Mouse (Mus musculus) cerebellum, adult 9-11 months (tissue): ENCODE measurements around the gene Tpk1.

Experiments used
- DNase-seq: peaks from one replicate; pipeline ENCODE4 v3.0.0; 2022

Gene Tpk1

GRCm38 (mm10) chr6:43424978-43425377 lies 241.1 kb downstream of the Tpk1 start:
- DNase-seq: no peak

DNA sequence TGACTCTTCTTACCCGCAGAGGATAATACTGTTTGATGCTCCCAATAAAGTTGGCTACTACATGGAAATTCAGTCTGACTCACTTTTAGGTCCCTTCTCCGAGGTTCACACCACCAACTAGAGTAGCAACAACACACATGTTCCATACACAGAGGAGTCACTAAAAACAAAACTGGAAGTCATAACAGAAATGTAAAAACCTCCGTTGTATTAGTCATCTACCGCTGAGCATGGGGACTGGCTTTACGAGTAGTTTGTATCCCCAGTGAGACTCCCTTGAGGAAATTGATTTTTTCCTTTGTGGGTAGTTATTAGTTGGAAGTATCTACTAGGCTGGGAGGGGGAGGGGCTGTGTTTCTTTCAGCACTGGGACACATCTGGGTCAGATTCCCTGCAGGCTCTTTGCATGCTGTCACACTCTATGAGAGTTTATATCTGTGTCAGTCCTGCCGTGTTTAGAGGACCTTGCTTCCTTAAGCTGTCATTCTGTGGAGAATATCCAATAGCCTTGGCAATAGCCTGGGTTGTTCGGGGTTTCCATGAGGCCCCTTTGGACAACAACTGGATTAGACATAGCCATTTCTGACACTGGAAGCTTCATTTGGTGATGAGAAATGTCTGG lies 245.6 kb downstream of the Tpk1 start:
- DNase-seq: no peak

DNA sequence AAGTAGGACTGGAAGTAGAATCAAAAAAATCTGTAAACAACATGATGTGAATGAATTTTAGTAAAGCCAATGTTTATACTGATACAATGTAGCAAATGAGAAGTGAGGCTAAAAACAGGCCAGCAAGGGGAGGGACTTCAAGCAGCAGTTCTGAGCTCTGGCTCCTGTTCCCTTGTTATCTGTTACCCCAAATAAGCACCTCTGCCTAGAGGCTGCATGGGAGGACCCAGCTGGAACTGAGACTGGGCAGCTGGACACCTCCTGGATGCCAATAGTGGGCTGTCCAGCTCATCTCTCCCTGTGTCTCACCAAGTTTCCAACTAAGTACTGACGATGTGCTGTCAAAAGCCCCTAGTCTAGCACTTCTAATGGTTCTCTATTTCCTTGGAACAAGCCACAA lies 257.1 kb downstream of the Tpk1 start:
- DNase-seq: no peak

DNA sequence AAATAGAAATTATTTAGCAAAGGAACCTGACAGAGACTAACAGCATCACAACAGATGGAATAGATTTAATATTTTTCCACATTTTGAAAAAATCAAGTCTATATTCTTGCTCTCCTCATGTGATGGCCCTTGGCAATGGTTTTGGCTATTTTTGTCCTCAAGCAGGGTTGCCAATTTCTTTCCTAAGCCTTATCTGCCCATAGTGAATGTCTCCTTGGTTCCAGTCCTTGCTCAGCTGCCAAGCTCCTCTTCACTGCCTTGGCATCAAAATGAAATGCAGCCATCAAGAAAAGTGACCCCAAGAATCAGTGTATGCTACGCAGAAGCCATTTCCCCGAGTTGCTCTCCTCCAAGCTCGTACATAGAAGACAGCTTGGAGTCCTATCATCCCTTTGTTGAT lies 263.0 kb downstream of the Tpk1 start:
- peak; percentile 76 for DNase-seq

GRCm38 (mm10) chr6:43402219-43402997 lies 263.7 kb downstream of the Tpk1 start:
- no peak for DNase-seq

GRCm38 (mm10) chr6:43396426-43396825 lies 269.7 kb downstream of the Tpk1 start:
- DNase-seq: no peak

- DNase-seq: peak; percentile 52
Observed at GRCm38 (mm10) chr6:43395538-43395937, 270.5 kb downstream of the Tpk1 start.

DNA sequence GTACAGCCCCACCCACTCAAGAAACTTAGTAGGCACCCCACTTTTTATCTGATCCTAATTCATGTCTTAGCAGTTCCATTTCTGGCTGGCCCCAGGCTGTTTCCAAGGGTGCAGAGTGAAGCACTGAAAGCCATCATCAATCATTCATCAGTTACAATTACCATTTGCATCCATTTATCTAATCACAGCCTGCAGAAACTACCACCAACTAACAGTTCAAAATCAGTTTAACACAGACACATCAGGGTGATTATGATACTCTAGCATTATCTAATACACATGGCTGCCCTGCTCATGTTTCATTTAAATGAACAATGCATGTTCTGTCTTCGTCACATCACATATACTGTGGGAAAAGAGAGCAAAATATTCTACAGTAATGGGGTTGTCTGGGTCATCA lies 274.7 kb downstream of the Tpk1 start:
- DNase-seq: no peak

- no peak for DNase-seq
Observed at GRCm38 (mm10) chr6:43387273-43387672, 278.8 kb downstream of the Tpk1 start.

DNA sequence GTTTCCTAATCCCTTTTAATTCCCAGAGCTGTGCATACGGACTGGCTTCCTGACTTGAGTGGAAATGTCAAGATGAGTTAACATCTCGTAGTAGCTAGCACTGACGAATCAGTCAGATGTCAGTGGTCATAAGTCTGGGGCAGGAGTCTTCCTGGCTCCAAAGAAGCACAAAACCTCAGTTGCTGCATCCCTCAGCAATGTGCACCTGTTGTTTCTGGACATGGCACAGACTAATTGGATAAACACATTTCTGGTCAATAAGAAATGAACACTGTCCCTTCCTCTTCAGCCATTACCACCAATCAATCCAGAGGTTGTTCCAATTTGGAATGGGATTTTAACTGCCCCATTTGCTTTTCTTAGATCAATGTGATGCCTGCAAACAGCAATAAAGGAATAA lies 281.2 kb downstream of the Tpk1 start:
- no peak for DNase-seq

DNA sequence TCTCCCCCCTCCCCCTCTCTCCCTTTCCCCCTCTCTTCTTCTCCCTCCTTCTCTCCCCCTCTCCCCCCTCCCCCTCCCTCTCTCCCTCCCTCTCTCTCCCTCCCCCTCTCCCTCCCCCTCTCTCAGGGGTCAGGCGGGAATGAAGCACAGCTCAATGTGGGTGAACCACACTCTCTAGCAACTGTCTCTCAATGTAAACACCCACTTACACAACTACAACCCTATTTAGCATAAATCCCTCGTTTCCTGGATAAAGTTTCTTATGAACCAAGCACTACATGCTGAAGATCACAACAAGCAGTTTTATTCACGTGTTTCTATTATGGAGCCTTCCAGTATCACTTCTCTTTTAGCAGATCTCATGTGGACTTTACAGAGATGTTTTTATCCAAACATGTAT lies 281.8 kb downstream of the Tpk1 start:
- DNase-seq: no peak

- no peak for DNase-seq
Observed at GRCm38 (mm10) chr6:43382750-43383149, 283.3 kb downstream of the Tpk1 start.

DNA sequence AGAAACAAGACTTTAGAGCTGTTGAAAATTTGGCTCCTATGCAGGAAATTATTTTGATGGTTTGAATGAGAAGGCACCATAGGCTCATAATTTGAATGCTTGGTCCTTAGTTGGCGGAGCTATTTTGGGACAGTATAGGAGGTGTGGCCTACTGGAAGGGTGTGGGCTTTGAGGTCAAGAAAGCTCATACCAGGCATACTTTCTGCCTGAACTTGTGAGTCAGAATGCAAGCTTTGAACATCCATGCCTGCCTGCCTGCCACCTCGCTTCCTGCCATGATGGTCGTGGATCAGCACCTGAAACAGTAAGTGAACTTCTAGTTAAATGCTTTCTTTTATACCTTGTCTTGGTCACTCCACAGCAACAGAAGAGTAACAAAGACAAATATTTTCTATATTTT lies 283.8 kb downstream of the Tpk1 start:
- no peak for DNase-seq

- DNase-seq: peak; percentile 62
Observed at GRCm38 (mm10) chr6:43373206-43373605, 292.9 kb downstream of the Tpk1 start.

- DNase-seq: no peak
Observed at GRCm38 (mm10) chr6:43367434-43367945, 298.6 kb downstream of the Tpk1 start.

- DNase-seq: peak; percentile 81
Observed at GRCm38 (mm10) chr6:43366952-43367351, 299.1 kb downstream of the Tpk1 start.

DNA sequence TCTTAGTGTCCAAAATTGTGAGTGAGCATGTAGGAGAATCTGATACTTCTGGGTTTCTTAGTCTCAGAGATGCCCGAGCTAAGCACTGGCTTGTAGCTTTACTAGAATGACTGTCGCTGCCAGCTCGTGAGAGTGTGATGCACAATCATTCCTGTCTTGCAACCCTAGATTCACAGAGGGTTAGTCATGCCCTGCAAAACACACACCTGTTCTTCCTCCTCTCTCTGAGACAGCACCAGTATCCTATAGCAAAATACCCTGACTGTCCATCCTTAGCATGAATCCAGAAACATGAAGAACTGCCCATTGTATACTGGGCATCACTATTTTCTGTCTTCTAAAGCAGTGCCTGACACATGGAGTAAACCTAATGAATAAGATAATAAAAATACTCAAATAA lies 302.2 kb downstream of the Tpk1 start:
- no peak for DNase-seq

DNA sequence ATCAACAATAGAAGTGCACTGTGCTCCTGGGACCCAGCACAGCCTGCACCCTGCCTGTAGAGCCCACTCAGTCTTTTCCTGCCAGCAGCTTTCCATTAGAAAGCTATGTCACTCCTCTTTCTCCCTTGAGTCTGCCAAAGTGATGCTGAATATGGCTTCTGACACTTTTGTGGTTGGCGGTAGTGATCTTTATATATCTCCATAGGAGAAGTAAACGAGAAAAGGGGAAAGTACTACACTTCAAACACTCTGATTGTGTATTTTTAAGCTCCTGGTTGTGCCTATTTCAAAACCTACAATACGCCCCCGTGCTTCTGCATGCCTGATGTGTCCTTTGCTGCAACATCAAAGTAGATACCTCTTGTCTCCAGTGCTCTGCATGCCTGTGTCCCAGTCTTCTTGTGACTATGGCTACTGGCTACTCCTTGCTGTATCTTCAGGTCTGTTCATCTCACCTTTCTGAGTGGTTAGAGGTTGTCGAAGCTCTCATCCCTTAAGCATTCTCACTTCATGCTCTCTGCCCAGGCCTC lies 302.7 kb downstream of the Tpk1 start:
- DNase-seq: no peak

DNA sequence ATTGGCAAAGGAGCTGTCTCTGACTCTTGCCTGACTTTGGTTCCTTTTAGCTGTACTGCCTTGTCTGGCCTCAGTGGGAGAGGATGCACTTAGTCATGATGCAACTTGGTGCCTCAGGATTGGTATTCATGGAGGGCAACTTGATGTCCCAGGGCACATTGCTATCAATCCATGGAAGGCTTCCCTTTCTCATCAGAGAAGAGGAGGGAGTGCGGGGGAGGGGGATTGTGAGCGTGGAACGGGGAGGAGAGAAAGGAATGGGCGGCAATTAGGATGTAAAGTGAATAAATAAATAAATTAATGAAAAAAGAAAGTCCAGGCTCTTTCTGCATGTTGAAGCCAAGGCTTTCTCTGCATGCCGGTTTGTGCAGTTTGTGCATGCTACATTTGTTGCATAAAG lies 304.8 kb downstream of the Tpk1 start:
- DNase-seq: no peak

DNA sequence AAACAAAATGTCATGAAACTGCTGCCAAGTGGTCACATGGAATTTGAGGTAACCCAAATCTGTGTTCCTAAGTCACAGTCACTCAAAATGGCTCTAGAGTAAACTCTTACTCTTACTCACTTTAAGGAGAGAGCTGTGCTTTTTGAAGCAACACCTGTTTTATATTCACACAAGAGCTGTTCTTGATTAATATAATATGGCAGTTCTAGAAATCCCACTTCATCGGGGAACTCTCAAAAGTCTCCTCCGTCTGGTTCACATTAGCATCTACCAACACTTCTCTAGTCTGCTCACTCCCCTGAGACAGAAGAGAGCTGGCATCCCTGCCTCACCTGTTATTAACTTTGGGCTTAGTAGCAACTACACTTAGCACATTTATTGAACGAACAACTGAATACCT lies 305.9 kb downstream of the Tpk1 start:
- DNase-seq: no peak

- no peak for DNase-seq
Observed at GRCm38 (mm10) chr6:43354562-43355241, 311.4 kb downstream of the Tpk1 start.

DNA sequence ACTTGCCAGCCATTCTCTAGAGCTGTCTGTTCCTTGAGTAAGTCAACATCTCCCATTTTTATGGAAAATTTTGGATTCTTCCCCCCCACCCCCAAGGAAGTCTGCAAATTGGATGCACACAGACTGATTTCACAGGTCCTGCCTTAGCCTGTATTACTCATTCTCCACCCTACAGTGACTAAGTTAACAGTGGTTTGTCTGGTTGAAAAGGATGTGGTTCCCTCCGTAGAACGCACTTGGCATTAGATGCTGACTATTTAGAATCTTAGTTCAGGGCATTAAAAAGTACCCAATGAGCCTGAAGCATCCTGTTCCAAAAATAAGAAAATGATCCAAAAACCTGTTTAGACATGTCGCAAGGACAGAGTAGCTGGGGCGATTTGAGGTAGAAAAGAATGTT lies 312.6 kb downstream of the Tpk1 start:
- no peak for DNase-seq

DNA sequence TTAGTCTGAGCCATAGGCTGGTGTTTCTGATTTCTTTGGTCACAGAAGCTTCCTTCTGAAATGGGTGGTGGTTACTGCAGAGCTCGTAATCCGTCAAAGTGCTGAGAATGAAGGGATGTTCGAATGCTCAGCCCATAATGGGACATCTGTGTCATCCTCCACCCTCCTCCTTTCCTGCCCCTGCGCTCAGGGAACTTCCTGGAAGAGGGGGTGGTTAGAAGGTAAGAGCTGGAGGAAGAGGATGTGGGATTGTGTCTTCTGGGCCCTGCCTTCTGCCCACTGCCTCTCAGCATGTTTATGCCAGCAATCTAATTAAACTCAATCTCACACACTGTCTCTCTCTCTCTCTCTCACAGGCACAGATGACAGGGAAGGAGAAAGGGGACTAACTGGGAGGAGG lies 317.0 kb downstream of the Tpk1 start:
- DNase-seq: no peak

DNA sequence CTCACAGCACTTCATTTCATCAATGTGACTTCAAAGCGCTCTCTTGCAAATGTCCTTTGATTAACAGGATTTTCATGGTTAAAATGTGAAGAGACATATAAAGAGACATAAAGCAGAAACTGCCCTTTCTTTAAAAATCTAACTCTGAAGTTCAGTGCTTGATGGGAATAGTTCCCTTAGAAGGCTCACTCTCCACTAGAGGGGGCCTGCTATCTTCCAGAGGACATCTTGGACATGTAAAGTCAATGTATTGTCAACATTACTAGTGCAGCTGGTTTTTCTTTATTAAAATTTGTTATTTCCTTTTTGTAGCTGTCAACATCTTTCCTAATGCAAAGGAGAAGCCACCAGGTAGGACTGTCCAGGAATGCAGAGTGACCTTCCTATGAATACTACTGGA lies 318.4 kb downstream of the Tpk1 start:
- DNase-seq: no peak
